Mouse (Mus musculus): ENCODE results near the gene Apba2.

Gene Apba2

GRCm38 (mm10) chr7:64531297-64531696, 29.8 kb downstream of the Apba2 start:
- DNase-seq (ENCODE audit: low spot score in 2 of 2), result no peak

DNA sequence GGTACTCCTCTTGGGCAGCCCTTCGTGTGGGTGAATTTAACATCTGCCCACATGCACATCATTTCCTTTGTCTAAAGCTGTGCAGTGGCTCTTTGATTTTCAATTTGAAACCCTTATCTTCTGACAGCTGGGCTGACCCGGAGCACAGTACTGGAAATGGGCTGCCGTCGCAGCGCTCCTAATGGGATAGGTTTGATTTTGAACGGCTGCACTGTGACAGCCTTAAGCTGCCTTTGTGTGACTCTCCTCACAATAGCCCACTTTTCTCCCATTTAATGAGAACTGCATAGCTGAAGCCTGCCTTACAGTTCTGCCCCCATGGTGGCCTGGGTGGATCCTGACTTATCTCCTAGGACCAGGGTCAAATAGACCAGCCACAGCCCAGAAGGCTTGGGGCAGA, 31.9 kb downstream of the Apba2 start:
- DNase-seq (ENCODE audit: low spot score in 2 of 2), result no peak

DNA sequence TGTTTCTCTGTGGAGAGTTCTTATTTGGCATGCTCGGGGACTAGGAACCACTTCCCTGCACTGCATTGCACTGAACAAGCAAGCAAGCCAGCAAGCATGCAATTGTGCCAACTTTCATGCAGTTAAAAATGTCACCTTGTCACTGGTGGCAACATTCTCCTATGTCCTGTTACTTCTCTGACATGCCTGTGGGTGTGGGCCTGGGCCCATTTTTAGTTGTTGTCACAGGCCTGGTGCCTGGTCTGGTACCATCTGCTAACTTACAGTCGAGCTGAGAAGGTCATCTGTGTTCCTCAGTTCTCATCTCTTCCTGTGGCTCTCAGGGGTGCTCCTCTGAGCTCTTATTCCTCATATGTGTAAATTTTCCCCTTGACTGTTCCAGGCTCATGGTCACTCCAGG, 33.8 kb downstream of the Apba2 start:
- DNase-seq (ENCODE audit: low spot score in 2 of 2), result no peak

DNA sequence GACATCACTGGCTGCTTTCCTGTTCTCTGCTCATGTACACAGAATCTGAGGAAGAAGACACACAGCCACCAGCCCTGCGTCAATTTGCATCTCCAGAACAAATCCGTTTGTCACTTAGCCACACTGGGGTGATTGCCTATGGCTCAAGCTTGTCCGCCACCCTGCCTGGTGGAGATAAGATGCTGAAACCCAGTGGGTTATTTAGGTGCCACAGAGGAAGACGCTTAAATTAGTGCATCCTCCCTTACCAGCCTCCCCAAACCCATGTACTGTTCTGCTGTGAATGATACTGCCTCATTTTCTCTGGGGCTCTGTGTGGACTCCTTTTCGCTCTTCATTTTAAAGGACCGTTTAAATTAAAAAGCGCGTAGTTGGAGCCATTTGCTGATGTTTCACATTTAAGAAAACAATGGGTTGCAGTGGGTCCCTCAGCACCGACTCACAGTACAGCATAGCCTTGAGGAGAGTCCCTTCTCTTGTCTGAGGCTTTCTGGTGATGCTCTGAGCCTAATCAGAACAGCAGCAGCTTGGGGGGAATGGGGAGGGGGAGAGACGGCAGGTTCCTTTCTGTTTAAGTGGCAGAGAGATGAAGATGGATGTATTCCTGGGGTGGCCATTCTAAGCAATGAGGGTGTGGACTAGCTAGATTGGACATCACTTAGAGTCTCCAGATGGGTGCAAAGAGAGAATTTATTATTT, 38.1 kb downstream of the Apba2 start:
- DNase-seq (ENCODE audit: low spot score in 2 of 2), result no peak

DNA sequence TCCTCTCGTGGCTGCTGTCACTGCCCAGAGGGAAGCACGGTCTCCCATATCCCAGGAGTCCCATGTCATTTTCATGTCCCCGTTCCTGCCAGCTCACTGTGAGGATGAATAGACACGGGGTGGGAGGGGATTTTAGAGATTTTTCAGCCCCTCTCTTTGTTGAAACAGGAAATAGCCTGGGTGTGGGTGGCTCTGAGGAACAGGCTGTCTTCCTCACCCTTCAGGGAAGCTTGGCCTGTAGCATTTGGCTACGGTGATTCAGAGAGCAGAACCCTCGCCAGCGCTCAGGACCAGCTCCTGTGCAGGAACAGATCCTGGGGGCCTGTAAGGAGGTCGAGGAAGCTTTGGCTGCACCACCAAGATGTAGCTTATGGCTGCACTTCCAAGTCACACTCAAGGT, 45.3 kb downstream of the Apba2 start:
- peak in 1 of 2 experiments; percentile 69 for DNase-seq (ENCODE audit: low spot score in 2 of 2)

DNA sequence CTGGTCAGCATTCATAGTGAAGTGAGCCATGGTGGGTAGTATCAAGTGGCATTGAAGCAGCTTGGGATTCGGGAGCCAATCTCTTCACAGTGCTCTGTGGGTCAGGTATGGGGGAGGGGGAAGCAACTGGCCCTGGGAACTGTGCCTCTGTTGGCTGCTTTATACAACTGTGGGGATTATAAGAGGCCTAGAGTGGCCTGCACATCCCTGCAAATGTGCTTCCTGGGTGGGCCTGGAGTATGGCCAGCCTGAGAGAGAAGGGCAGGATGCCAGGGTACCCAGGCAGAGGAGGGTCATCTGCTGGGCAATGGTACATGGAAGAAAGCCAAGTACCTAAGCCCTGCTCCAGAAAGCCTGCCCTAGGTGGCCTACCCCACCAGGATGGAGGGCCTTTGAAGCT, 49.4 kb downstream of the Apba2 start:
- DNase-seq (ENCODE audit: low spot score in 2 of 2), result no peak

DNA sequence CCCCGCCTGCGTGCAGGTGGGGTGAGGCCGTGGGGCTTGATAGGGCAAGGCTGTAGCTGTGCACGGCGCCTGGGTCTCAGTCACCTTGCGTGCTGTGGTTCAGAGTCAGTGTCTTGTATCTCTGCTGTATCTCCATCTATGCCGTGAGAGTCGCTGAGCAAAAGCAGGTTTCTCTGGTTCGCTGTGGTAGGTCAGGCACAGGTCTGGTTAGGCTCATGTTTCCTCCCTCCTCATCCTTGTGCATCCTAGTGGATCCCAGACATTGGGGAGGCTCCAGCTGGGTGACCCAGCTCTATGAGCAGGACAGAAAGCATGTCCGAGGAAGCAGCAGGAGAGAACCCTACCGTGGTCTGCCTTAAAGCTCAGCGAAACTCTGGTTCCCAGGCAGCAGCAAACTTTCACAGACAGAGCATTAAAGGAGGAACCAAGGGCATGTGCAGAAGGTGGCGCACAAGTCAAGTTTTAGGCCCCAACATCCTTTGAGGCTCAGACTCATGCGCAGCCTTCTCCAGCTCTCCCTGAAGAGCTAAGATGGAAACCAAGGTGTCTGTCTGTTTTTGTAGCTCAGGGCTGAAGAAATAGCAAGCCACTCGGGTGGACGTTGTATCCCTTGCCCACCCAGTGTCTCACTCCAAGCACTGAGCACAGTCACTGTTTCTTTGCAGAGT, 51.2 kb downstream of the Apba2 start:
- DNase-seq (ENCODE audit: low spot score in 2 of 2), result no peak

GRCm38 (mm10) chr7:64561711-64562498, 60.4 kb downstream of the Apba2 start:
- peak in 1 of 2 experiments; percentile 59 for DNase-seq (ENCODE audit: low spot score in 2 of 2)

DNA sequence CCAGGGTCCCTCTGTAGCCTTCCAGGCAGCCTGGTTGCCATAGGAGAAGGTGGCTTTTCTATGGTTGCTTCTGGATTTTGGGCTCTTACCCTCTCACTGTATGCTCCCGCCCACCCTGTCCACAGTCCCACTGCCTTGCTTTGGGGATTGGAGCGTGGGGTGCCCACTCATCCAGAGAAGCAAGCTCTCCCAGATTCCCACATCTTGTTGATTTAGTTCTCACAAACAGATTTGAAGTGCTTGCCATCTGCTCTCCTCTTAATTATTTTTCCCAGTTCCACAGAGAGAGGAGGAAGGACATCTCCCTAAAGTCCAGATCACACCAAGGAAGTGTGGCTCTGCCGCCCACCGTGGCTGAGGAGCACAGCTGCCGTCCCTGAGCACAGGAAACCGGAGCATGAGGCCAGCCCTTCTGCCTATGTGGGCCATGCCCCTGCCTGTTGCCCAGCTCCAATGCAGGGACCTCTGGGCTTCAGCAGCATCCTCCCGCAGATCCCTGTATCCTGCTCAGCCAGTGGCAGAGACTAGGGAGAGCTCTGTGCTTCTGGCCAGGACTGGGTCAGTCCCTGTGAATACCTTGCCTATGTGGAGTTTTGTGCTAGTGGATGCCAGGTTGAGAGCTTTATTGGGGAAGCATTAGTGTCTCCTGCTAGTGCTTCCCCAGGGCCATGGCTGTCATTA, 63.5 kb downstream of the Apba2 start:
- peak; percentile 52 to 76 for DNase-seq (ENCODE audit: low spot score in 2 of 2)

DNA sequence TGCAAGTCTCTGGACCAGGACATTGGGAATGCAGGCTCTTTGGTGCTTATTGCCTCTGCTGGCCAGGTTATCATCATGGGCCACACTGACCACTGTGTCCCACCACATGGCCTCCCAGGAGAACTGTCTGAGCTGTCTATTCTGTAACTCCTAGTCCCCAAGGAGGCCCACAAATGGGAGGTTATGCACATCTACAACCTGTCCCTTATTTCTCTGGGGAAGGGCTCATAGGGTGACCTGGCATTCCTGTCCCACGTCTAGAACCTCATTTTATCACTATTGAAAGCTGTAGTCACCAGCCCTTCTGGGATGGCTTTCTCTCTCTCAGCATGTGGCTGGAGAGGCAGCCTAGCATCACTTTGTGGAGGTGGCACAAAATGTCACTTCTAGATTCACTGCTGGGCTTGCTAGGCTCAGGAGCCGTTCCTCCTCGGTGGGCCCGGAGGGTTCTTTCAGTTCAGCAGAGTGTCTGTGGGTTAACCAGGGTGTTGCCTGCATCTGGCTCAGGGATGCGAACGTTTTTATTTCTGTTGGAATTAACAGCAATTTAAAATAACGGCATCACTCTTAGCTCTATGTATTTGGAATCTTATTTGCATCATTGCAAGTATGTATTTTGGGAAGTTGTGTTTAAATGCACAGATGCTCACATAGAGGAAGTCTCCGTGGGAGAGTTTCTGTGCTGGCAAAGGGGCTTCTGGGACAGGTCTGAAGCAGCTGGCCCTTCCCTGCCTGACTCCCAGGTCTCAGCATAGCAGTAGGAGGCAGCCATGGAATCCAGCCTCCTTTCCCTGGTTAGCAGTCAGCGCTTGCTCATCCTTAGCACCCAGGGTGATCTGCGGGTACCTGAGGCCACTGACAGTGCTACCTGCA, 65.1 kb downstream of the Apba2 start:
- DNase-seq (ENCODE audit: low spot score in 2 of 2), result peak; percentile 43 to 62

- no peak for DNase-seq (ENCODE audit: low spot score in 2 of 2)
Observed at GRCm38 (mm10) chr7:64568722-64569121, 67.2 kb downstream of the Apba2 start.

DNA sequence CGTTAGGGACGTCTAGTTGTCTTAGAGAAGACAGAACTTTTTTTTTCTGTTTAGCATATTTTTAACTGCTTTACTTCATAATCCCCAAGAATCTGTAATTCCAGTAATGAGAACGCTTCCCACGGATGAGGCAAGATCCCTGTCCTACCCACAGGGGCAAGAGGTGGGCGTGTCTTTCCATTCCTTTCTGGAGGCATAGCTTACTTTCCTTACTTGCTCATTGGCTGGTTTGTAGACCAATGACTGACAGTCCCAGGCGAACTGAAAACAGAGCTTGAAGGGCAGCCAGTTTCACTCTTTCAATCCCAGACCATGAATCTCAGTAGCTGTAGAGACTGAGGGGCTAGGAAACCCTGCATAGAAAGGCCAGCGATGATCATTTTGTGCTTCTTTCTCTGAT, 68.2 kb downstream of the Apba2 start:
- no peak for DNase-seq (ENCODE audit: low spot score in 2 of 2)

DNA sequence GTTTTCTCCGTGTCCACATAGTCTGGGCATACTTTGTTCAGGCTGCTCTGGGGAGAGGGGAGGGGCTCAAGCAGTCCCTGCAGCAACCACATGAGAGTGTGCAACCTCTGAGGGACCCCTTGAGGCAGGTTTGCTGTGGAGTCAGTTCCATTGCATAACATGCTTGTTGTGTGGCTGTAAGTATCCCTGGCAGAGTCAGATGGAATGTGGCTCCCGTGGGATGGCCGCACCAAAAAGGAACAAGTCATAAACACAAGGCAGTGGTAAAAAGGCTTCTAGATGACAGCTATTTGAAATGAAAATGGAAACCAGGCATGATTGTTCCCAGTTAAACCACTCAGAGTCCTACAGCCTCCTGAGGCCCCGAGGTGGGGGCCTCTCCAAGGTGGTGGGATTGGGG, 69.4 kb downstream of the Apba2 start:
- no peak for DNase-seq (ENCODE audit: low spot score in 2 of 2)

GRCm38 (mm10) chr7:64574144-64574543, 72.6 kb downstream of the Apba2 start:
- no peak for DNase-seq (ENCODE audit: low spot score in 2 of 2)

DNA sequence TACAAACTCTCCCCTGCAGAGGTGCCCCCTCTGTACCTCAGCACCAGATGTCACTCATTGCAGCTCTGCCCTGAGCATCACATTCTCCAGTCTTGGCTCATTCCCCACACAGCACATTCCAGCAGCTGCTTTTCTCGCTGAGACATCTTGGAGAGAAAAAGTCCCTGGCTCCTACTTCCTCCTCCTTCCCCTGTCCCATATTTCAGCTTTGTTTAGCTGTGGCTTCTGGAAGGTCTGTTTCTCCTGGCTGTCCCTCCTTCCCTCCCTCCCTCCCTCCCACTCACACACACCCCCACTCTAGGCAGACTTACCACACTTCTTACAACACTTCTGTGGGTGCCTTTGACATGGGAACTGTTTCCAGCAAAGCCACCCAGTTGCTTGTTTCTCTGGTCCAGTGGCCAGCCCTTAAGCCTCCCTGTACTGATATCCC, 75.0 kb downstream of the Apba2 start:
- peak in 1 of 2 experiments; percentile 64 for DNase-seq (ENCODE audit: low spot score in 2 of 2)

DNA sequence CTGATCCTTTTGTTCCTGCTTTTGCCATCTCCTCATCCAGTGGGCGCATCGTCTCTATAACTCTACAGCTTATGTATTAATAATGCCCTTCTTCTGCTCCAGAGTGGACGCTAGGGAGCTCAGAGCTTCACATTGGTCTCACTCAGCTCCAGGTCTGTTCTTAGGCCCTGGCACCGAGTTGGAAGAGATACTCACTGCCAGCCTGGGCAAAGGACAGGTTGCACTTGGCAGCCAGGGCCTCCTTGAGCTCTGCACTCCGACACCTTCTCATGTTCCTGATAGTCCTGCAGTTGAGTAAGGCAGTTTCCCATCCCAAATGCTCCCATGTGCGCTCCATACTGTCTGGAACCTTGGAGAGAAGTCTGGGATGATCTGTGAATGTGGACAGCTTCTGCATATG, 76.7 kb downstream of the Apba2 start:
- no peak for DNase-seq (ENCODE audit: low spot score in 2 of 2)

DNA sequence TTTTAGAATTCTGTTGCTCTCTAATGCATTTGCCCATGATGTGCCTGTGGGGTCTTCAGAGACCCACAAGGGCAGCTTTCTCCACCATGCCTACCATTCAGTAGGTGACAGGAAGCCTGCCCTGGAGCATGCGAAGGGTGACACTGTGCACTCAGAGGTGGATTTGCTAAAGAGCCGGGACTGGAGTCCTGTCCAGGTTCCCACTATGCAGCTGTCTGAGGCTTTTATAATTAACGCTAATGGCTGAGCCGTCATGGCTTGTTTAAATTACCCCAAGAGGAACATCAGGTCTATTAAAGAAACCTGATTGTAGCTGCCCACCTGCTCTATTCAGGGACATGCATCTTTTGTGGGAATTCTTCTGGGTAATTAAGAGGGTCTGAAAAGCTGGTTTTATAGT, 78.4 kb downstream of the Apba2 start:
- DNase-seq (ENCODE audit: low spot score in 2 of 2), result no peak

GRCm38 (mm10) chr7:64580293-64580692, 78.8 kb downstream of the Apba2 start:
- DNase-seq (ENCODE audit: low spot score in 2 of 2), result peak in 1 of 2 experiments; percentile 54

DNA sequence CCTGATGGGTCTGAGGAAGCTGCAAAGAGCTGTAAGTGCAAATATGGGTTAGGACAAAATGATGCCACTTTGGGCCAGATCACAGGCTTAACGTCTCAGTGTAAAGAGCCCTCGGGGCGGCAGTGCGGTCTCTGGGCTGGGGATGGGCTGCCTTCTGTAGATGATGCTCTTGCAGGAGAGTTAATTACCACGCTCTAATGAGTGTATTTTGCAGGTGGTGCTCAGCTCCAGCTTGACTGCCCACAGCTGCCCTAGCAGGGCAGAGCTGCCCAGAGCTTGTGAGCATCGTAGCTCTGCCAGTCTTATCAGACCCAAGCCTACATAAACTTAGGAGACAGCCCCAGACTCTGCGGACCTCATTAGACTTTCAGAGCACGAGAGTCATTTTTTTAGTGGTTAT, 80.9 kb downstream of the Apba2 start:
- DNase-seq (ENCODE audit: low spot score in 2 of 2), result no peak

- DNase-seq (ENCODE audit: low spot score in 2 of 2), result peak; percentile 66 to 86
Observed at GRCm38 (mm10) chr7:64583670-64584121, 82.2 kb downstream of the Apba2 start.

DNA sequence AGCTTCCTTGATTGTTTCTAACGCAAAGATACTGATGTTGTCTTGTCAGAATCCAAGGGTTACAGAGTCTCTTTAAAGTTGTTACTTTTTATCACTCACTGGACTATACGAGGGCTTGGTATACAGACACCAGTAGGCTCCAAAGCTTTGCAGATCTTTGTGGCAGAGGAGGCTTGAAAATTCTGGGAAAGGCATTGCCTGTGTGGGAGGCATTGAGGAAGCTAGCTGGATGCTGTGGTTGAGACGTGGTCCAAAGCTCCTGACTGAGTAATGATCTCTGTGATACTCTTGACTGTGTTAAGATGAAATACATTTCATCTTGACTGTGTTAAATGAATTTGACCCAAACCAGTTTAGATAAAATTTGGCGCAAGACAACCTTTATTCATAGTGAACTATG, 84.6 kb downstream of the Apba2 start:
- DNase-seq (ENCODE audit: low spot score in 2 of 2), result peak in 1 of 2 experiments; percentile 49
